Mouse (Mus musculus) CD4-positive, CD25-positive, alpha-beta regulatory T cell, adult 9 weeks (primary cell): ENCODE results near the gene Soga1. TPM values are rescaled to one million over a fixed set of nuclear protein-coding genes. Genes with fewer than 3 reads are reported as not detected.

ENCODE experiments used
- polyA plus RNA-seq: library from polyadenylated mRNA; unstranded; fragments of 100-300 nt; shearing (Covaris generic); gene quantifications from one replicate; pipeline ENCODE4 v1.2.1, GENCODE M21; 2017

The Soga1 gene
- polyA plus RNA-seq, result not detected

GRCm38 (mm10) chr2:157078793-157079700 lies at the start of gene Soga1:
Gene Soga1 (minus strand): TSS chr2:157079254.

DNA sequence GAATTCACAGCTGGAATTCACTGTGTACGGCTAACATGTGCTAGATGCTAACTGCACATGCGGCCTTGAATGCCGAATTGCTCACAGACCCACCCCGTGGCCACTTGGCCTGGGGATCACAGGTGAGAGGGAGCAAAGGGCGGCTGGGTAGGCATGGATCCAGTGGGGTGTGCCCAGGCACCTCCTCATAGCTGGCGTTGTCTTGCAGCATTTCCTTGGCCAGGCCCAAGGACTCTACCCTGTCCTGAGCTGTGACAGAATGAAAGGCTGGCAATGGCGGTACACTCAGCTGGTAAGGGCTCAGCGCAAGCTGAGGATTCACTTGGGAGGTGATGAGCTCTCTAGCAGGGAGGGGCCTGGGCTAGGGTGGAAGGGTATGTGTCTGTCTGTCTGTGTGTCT lies 7.7 kb upstream of the Soga1 start, which contains the start of gene Tldc2:
Tldc2 (plus strand) TSS at position 260 of the 400 bp plus-strand sequence.

GRCm38 (mm10) chr2:157006511-157007233 lies 72.4 kb downstream of the Soga1 start, which contains the start of gene Dsn1:
Gene Dsn1 (minus strand): TSS chr2:157007154.

DNA sequence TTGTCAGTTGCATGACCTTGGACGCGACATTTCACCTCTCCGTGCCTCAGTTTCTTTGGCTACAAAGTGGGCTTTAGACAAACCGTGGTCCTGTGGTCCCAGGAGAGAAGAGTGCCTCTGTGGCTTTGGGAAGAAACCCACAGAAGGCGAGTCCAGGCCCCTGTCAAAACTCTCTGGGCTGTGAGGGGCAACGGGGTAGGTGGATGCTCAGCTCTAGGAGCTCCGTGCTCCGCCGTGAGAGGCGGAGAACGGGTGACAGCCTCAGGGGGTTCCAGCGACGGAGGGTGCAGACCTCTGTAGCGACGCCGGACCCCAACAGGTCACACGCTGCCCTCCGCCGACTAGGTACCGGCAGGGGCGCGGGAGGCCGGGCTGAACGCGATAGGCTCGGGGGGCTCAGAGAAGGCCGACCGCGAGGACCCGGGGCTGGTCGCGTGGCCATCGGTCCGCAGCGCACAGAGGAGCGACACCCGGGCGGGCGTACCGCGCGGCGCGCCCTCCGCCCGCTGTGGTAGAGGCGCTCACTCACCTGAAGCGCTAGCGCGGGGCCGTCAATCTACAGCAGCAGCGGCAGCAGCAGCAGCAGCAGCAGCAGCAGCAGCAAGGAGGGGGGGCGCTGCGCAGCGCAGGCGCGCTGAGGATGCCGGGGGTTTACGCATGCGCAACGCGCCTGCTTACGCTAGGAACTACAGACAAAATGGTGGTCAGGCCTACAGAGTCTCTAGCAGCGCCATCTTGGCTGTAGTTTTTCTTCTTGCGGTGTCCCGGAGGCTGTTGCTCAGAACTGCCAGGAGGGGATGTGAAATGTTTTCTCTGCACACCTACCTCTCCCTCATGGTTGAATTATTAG lies 87.4 kb downstream of the Soga1 start, which contains the start of gene Ndrg3:
Ndrg3 (minus strand) TSS at position 587 of the 850 bp plus-strand sequence.

Other genes with a start within 250 kb of the Soga1 start
- 20.8 TPM for gene Tgif2, start 239.2 kb downstream of the Soga1 start, polyA plus RNA-seq
- gene 4930518I15Rik, start 221.3 kb downstream of the Soga1 start, polyA plus RNA-seq, result 7.4 TPM
- 8.2 TPM for gene Rab5if, start 216.1 kb downstream of the Soga1 start, polyA plus RNA-seq
- gene Sla2, start 192.1 kb downstream of the Soga1 start, polyA plus RNA-seq, result 89.9 TPM
- 187 TPM for gene Ndrg3, start 87.2 kb downstream of the Soga1 start, polyA plus RNA-seq
- gene Dsn1, start 72.1 kb downstream of the Soga1 start, polyA plus RNA-seq, result 16.9 TPM
- not detected for gene Tldc2, start 7.8 kb upstream of the Soga1 start, polyA plus RNA-seq
- gene Samhd1, start 56.0 kb upstream of the Soga1 start, polyA plus RNA-seq, result 747 TPM
- gene Rbl1, start 125.3 kb upstream of the Soga1 start, polyA plus RNA-seq, result 28.0 TPM
- 242 TPM for gene Rpn2, start 199.8 kb upstream of the Soga1 start, polyA plus RNA-seq
- not detected for gene Mroh8, start 200.3 kb upstream of the Soga1 start, polyA plus RNA-seq